Mouse (Mus musculus): Measurements from ENCODE around the gene Tbc1d4.
A peak's percentile ranks its signal among the peaks of the same experiment; 100 is the strongest.

The Tbc1d4 gene

GRCm38 (mm10) chr14:101500826-101501225 lies 108.2 kb downstream of the Tbc1d4 start:
- peak; percentile 31 to 33 for DNase-seq

- no peak for DNase-seq
These were observed 109.2 kb downstream of the Tbc1d4 start for GRCm38 (mm10) chr14:101499838-101500237.

GRCm38 (mm10) chr14:101488264-101488810 lies 120.7 kb downstream of the Tbc1d4 start:
- DNase-seq: no peak

- DNase-seq: no peak
These were observed 122.4 kb downstream of the Tbc1d4 start for GRCm38 (mm10) chr14:101486550-101486949.

GRCm38 (mm10) chr14:101483230-101483629 lies 125.8 kb downstream of the Tbc1d4 start:
- DNase-seq: peak in 1 of 2 experiments; percentile 38

- DNase-seq: peak; percentile 39 to 44
These were observed 126.7 kb downstream of the Tbc1d4 start for GRCm38 (mm10) chr14:101482270-101482669.

- DNase-seq: no peak
These were observed 127.8 kb downstream of the Tbc1d4 start for GRCm38 (mm10) chr14:101481165-101481564.

GRCm38 (mm10) chr14:101480541-101480940 lies 128.4 kb downstream of the Tbc1d4 start:
- DNase-seq: no peak

- no peak for DNase-seq
These were observed 131.2 kb downstream of the Tbc1d4 start for GRCm38 (mm10) chr14:101477827-101478220.

- no peak for DNase-seq
These were observed 131.7 kb downstream of the Tbc1d4 start for GRCm38 (mm10) chr14:101477081-101477826.

- DNase-seq: no peak
These were observed 139.4 kb downstream of the Tbc1d4 start for GRCm38 (mm10) chr14:101469475-101470093.

- no peak for DNase-seq
These were observed 140.8 kb downstream of the Tbc1d4 start for GRCm38 (mm10) chr14:101468143-101468542.

GRCm38 (mm10) chr14:101467532-101467931 lies 141.5 kb downstream of the Tbc1d4 start:
- DNase-seq: no peak

GRCm38 (mm10) chr14:101466521-101466920 lies 142.5 kb downstream of the Tbc1d4 start:
- no peak for DNase-seq

GRCm38 (mm10) chr14:101465893-101466292 lies 143.1 kb downstream of the Tbc1d4 start:
- DNase-seq: no peak

GRCm38 (mm10) chr14:101460768-101461167 lies 148.2 kb downstream of the Tbc1d4 start:
- peak; percentile 67 to 75 for DNase-seq

- no peak for DNase-seq
These were observed 156.1 kb downstream of the Tbc1d4 start for GRCm38 (mm10) chr14:101452915-101453314.

- no peak for DNase-seq
These were observed 161.1 kb downstream of the Tbc1d4 start for GRCm38 (mm10) chr14:101447857-101448256.

- DNase-seq: no peak
These were observed 163.8 kb downstream of the Tbc1d4 start for GRCm38 (mm10) chr14:101445205-101445604.

- peak; percentile 76 to 83 for DNase-seq
These were observed 171.1 kb downstream of the Tbc1d4 start for GRCm38 (mm10) chr14:101437925-101438324.

GRCm38 (mm10) chr14:101430536-101430935 lies 178.5 kb downstream of the Tbc1d4 start:
- no peak for DNase-seq

- no peak for DNase-seq
These were observed 180.0 kb downstream of the Tbc1d4 start for GRCm38 (mm10) chr14:101428805-101429516.

GRCm38 (mm10) chr14:101417679-101418078 lies 191.3 kb downstream of the Tbc1d4 start:
- DNase-seq: no peak

All from cerebellum, postnatal 36 days (tissue).